Mouse (Mus musculus) neural tube, embryonic 11.5 days (tissue): ENCODE data around the gene Txndc8. TPM values are rescaled to one million over a fixed set of nuclear protein-coding genes. Genes with fewer than 3 reads are reported as not detected.

Source experiments
- ATAC-seq: fragments of 200-750 bp; cut with Nextera tagmentation; 2 replicates; pipeline ENCODE4 v1.8.0; 2017; ENCODE audit warnings: moderate number of reproducible peaks, mild to moderate bottlenecking, moderate TSS enrichment, moderate library complexity; ENCODE audit not compliant: insufficient read depth, low FRiP score, low TSS enrichment
- DNase-seq: peaks from one replicate; pipeline ENCODE4 v3.0.0-alpha.2; 2015; ENCODE audit warnings: low spot score
- H3K27ac ChIP-seq: fragments of 300-500 bp; sonication (generic); 2 replicates; pipeline ENCODE4 v1.5.1; 2014; ENCODE audit warnings: low read depth, mild to moderate bottlenecking, low read length
- H3K27me3 ChIP-seq: fragments of 300-500 bp; sonication (generic); 2 replicates; pipeline ENCODE4 v1.6.1; 2014; ENCODE audit warnings: mild to moderate bottlenecking, low read length, mixed read lengths; ENCODE audit not compliant: control insufficient read depth, insufficient read depth
- H3K36me3 ChIP-seq: fragments of 300-500 bp; sonication (generic); 2 replicates; pipeline ENCODE4 v1.6.1; 2014; ENCODE audit warnings: mild to moderate bottlenecking, low read length, moderate library complexity, mixed read lengths; ENCODE audit not compliant: control insufficient read depth, insufficient read depth
- H3K4me1 ChIP-seq: fragments of 300-500 bp; sonication (generic); 2 replicates; pipeline ENCODE4 v1.6.1; 2014; ENCODE audit warnings: low read length, mixed read lengths; ENCODE audit not compliant: control insufficient read depth, insufficient read depth
- H3K4me2 ChIP-seq: fragments of 300-500 bp; sonication (generic); 2 replicates; pipeline ENCODE4 v1.6.1; 2014; ENCODE audit warnings: low read depth, mild to moderate bottlenecking, moderate library complexity
- H3K4me3 ChIP-seq: fragments of 300-500 bp; sonication (generic); 2 replicates; pipeline ENCODE4 v1.5.1; 2014; ENCODE audit warnings: low read depth, low read length
- H3K9ac ChIP-seq: fragments of 300-500 bp; sonication (generic); 2 replicates; pipeline ENCODE4 v1.6.1; 2014; ENCODE audit warnings: mild to moderate bottlenecking, low read length
- H3K9me3 ChIP-seq: fragments of 300-500 bp; sonication (generic); 2 replicates; pipeline ENCODE4 v1.6.1; 2016; ENCODE audit warnings: low read length; ENCODE audit not compliant: control insufficient read depth
- WGBS: fragments of 180-500 bp; shearing (Covaris S2); extraction: QIAGEN DNeasy Blood & Tissue Kit; methylation state at CpG from one replicate; pipeline ENCODE4 v1.1.7; 2014; 5-methylcytosine and 5-hydroxymethylcytosine counted together
- polyA plus RNA-seq: library from polyadenylated mRNA; unstranded; fragments of >200 nt; fragmentation: Nextera tagmentation; extraction: Ambion mirVana; gene quantifications from 2 replicates; pipeline ENCODE4 v1.2.1, GENCODE M21; 2014

Txndc8 gene
- polyA plus RNA-seq, 1 experiment from 2014 or later: not detected

DNA sequence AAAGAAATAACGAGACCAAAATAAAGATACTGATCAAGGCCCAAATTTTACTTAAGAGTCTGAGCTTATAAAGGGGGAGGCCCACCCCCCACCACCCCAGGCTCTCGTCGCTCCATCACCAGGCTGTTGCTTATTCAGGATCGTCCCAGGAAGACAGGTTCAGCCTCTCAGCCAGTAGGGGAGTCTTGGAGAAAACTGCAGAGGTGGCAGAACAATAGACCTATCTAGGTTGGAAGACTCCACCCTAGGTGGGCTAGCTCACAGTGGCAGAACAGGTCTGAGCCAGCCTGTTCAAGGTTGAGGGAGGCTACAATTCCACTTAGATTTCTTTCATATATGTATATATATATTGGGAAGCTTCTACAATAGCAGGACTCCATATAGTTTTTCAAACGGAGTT lies 74.7 kb downstream of the Txndc8 start:
- WGBS: 79% methylated on average over 5 of the region's 5 CpGs
- ATAC-seq (no peak), DNase-seq (no peak)
- no peak overlapping the region for H3K9ac ChIP-seq
- H3K4me1 ChIP-seq: no peaks in the 10 kb centered on the region
- no peak overlapping the region for H3K27ac ChIP-seq
- no peaks in the 10 kb centered on the region for H3K27me3 ChIP-seq
- no peaks in the 10 kb centered on the region for H3K9me3 ChIP-seq
- H3K4me3 ChIP-seq: no peak overlapping the region
- H3K4me2 ChIP-seq: no peak overlapping the region
- no peaks in the 10 kb centered on the region for H3K36me3 ChIP-seq

Other genes starting within 250 kb of the Txndc8 start
- gene D630039A03Rik, start 92.8 kb downstream of the Txndc8 start, polyA plus RNA-seq: 0.43 and 0.65 TPM in 2 replicates
- gene Txn1, start 52.7 kb downstream of the Txndc8 start, polyA plus RNA-seq: 358 and 384 TPM in 2 replicates
- 1.5 and 1.9 TPM in 2 replicates for gene Svep1, start 197.7 kb upstream of the Txndc8 start, polyA plus RNA-seq